Mouse (Mus musculus): ENCODE data around the gene Ywhag. TPM values are rescaled to one million over a fixed set of nuclear protein-coding genes. Genes with fewer than 3 reads are reported as not detected.
A peak's percentile ranks its signal among the peaks of the same experiment; 100 is the strongest.

Gene Ywhag
- total and polyA plus RNA-seq, 2 experiments from 2014 or later, result 286 to 867 TPM

DNA sequence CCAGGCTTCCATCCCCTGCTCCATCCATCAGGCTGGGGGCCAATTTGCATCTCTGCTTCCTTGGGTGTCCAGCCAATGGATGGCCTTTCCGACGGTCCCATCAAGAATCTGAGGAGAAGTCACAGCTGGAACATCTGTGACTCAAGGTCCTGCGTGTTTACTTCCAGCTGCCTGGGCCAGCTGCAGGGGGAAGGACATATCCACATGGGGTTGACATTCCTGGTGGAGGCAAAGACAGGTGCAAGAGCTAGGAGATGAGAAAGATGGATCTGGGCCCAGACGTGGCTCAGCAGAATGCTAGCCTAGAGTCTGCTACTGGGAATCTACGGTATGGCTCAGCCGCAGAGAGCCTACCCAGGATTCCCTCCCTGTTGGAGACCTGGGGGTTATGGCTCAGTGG lies 35.8 kb upstream of the Ywhag start:
- Histone ChIP-seq H3K4me1 (ENCODE audit: insufficient read depth) (no peaks in the 10 kb centered on the region; the same call in 1 of the 2 replicates), H3K9me3 (ENCODE audit: low read length) (no peaks in the 10 kb centered on the region), H3K4me2 (ENCODE audit: low read depth) (no peak overlapping the region), H3K27ac (ENCODE audit: low read depth, low read length) (no peak overlapping the region), H3K4me3 (ENCODE audit: low read depth, low read length) (no peak overlapping the region), H3K27me3 (ENCODE audit: insufficient read depth, low read length) (no peaks in the 10 kb centered on the region), H3K9ac (no peak overlapping the region), H3K36me3 (ENCODE audit: insufficient read depth) (no peaks in the 10 kb centered on the region)
- ATAC-seq, result no peak
- no peak for TF ChIP-seq CTCF (IDR thresholded peaks at IDR 0.05; ENCODE audit: low read depth)
- WGBS, result 85% methylated on average over 6 of the region's 6 CpGs
- no peak for DNase-seq

DNA sequence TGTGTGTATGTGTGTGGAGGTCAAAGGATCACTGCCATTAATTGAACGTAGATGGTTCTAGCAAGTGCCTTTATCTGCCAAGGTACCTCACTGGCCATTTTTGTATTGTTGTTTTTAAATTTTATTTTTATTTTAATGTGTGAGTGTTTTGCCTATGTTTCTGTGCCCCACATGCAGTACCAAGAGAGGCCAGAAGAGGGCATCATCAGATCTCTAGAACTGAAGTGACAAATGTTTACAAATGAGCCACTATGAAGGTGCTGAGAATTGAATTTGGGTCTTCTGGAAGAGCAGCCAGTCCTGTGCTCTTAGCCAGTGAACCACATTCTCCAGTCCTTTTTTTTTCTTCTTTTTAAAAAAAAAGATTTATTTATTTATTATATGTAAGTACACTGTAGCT lies 34.4 kb upstream of the Ywhag start:
- WGBS, result 75% methylated on average over 1 of the region's 1 CpGs
- H3K27me3 ChIP-seq (ENCODE audit: insufficient read depth, low read length), result no peaks in the 10 kb centered on the region
- peak; percentile 33 for DNase-seq

DNA sequence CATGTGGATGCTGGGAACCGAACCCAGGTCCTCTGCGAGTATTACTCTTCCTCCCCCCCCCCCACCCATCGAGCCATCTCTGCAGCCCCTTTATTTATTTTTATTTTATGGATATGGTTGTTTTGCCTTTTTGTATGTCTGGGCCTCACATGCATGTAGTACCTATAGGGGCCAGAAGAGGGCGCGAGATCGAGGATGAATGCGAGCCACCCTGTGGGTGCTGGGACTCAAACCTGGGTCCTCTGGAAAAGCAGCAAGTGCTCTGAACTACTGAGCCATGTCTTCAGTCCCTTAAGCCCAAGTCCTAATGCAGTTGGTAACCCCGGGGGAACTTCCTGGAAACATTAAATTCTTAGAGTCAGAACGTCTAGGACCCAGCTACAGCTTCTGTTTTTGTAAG lies 32.5 kb upstream of the Ywhag start:
- H3K9ac ChIP-seq, result no peak overlapping the region
- TF ChIP-seq CTCF (IDR thresholded peaks at IDR 0.05; ENCODE audit: low read depth), result 0 out of 2 replicates have a peak, but pooled peaks have one; percentile 27
- 64% methylated on average over 9 of the region's 9 CpGs for WGBS
- peaks cover 2% of the 10 kb centered on the region for H3K4me1 ChIP-seq (ENCODE audit: insufficient read depth)
- H3K9me3 ChIP-seq (ENCODE audit: low read length), result no peaks in the 10 kb centered on the region
- DNase-seq (no peak), ATAC-seq (no peak)
- no peak overlapping the region for H3K4me3 ChIP-seq (ENCODE audit: low read depth, low read length)
- no peaks in the 10 kb centered on the region for H3K27me3 ChIP-seq (ENCODE audit: insufficient read depth, low read length)
- no peak overlapping the region for H3K27ac ChIP-seq (ENCODE audit: low read depth, low read length)
- H3K36me3 ChIP-seq (ENCODE audit: insufficient read depth), result no peaks in the 10 kb centered on the region
- H3K4me2 ChIP-seq (ENCODE audit: low read depth), result no peak overlapping the region

More for the DNA sequence above, 34.4 kb upstream of the Ywhag start:
- peak; percentile 62 for TF ChIP-seq CTCF (IDR thresholded peaks at IDR 0.05; ENCODE audit: low read depth)
- Histone ChIP-seq H3K27ac (ENCODE audit: low read depth, low read length) (no peak overlapping the region), H3K9ac (no peak overlapping the region), H3K36me3 (ENCODE audit: insufficient read depth) (no peaks in the 10 kb centered on the region), H3K4me1 (ENCODE audit: insufficient read depth) (no peaks in the 10 kb centered on the region; the same call in 1 of the 2 replicates), H3K4me3 (ENCODE audit: low read depth, low read length) (no peak overlapping the region), H3K9me3 (ENCODE audit: low read length) (no peaks in the 10 kb centered on the region), H3K4me2 (ENCODE audit: low read depth) (no peak overlapping the region)
- no peak for ATAC-seq

DNA sequence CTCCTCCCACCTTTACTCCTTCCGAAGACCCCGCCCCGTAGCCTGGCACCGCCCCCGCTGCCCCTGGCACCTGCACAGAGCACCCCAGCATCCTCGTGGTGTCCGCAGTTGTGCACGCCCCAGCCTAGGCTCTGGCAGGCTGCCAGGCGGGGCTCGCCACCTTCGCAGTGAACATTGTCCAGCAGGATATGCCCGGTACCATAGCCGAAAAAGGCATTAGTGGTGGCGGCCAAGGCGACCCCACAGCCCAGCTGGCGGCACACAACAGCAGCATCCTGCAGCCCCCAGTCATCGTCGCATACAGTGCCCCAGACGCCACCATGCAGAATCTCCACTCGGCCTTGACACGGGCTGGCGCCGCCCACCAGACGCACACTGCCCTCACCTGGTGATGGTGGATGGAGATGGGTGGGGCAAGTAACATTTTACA lies 31.1 kb upstream of the Ywhag start:
- Histone ChIP-seq H3K4me3 (ENCODE audit: low read depth, low read length) (no peak overlapping the region), H3K27ac (ENCODE audit: low read depth, low read length) (no peak overlapping the region), H3K4me1 (ENCODE audit: insufficient read depth) (peaks cover 4% of the 10 kb centered on the region), H3K36me3 (ENCODE audit: insufficient read depth) (no peaks in the 10 kb centered on the region), H3K27me3 (ENCODE audit: insufficient read depth, low read length) (no peaks in the 10 kb centered on the region), H3K4me2 (ENCODE audit: low read depth) (peak overlapping the region; percentile 29), H3K9ac (no peak overlapping the region), H3K9me3 (ENCODE audit: low read length) (no peaks in the 10 kb centered on the region)
- no peak for TF ChIP-seq CTCF (IDR thresholded peaks at IDR 0.05; ENCODE audit: low read depth)
- 13% methylated on average over 24 of the region's 24 CpGs for WGBS
- ATAC-seq (no peak), DNase-seq (no peak)

- peak overlapping the region; percentile 50 for H3K4me3 ChIP-seq (ENCODE audit: low read depth, low read length)
These were observed 28.8 kb upstream of the Ywhag start for GRCm38 (mm10) chr5:135963280-135963627.

GRCm38 (mm10) chr5:135962492-135963279 lies 28.3 kb upstream of the Ywhag start:
- H3K9ac ChIP-seq, result peak overlapping the region; percentile 77
- peaks cover 4% of the 10 kb centered on the region for H3K4me1 ChIP-seq (ENCODE audit: insufficient read depth)
- no peaks in the 10 kb centered on the region for H3K9me3 ChIP-seq (ENCODE audit: low read length)
- peak overlapping the region; percentile 50 for H3K4me3 ChIP-seq (ENCODE audit: low read depth, low read length)
- DNase-seq, result peak; percentile 99
- H3K36me3 ChIP-seq (ENCODE audit: insufficient read depth), result no peaks in the 10 kb centered on the region
- H3K4me2 ChIP-seq (ENCODE audit: low read depth), result peak overlapping the region; percentile 84
- ATAC-seq, result peak; percentile 96
- H3K27me3 ChIP-seq (ENCODE audit: insufficient read depth, low read length), result no peaks in the 10 kb centered on the region
- peak; percentile 51 for TF ChIP-seq CTCF (IDR thresholded peaks at IDR 0.05; ENCODE audit: low read depth)
- H3K27ac ChIP-seq (ENCODE audit: low read depth, low read length), result peak overlapping the region; percentile 91
- whole genome bisulfite sequencing, result under 1% methylated on average over 64 of the region's 64 CpGs

More at GRCm38 (mm10) chr5:135963280-135963627, 28.8 kb upstream of the Ywhag start:
- TF ChIP-seq CTCF (IDR thresholded peaks at IDR 0.05; ENCODE audit: low read depth), result no peak
- Histone ChIP-seq H3K27me3 (ENCODE audit: insufficient read depth, low read length) (no peaks in the 10 kb centered on the region), H3K27ac (ENCODE audit: low read depth, low read length) (peak overlapping the region; percentile 91), H3K4me2 (ENCODE audit: low read depth) (peak overlapping the region; percentile 84), H3K9ac (peak overlapping the region; percentile 77), H3K9me3 (ENCODE audit: low read length) (no peaks in the 10 kb centered on the region), H3K4me1 (ENCODE audit: insufficient read depth) (peaks cover 4% of the 10 kb centered on the region), H3K36me3 (ENCODE audit: insufficient read depth) (no peaks in the 10 kb centered on the region)
- 5% methylated on average over 6 of the region's 6 CpGs for WGBS
- DNase-seq (peak; percentile 52), ATAC-seq (no peak)

DNA sequence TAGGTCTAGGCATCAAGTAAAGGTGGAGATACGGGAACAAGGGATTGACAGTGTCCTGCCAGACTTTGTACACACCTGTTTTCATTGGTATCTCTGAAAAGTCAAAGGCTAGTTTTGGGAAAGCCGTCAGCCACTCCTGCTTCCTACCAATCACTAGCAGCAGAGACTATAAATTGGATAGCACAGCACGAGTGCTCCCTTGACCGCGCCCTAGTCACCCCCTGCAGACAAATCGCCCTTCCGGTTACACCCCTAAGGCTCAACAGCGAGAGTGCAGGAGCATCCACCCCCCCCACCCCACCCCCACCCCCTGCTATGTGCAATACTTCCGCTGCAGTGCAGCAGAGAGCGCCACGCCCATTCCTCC lies 27.7 kb upstream of the Ywhag start:
- no peaks in the 10 kb centered on the region for H3K27me3 ChIP-seq (ENCODE audit: insufficient read depth, low read length)
- peaks cover 4% of the 10 kb centered on the region for H3K4me1 ChIP-seq (ENCODE audit: insufficient read depth)
- no peak for TF ChIP-seq CTCF (IDR thresholded peaks at IDR 0.05; ENCODE audit: low read depth)
- under 1% methylated on average over 11 of the region's 11 CpGs for WGBS
- H3K9me3 ChIP-seq (ENCODE audit: low read length), result no peaks in the 10 kb centered on the region
- ATAC-seq (no peak), DNase-seq (no peak)
- peak overlapping the region; percentile 80 for H3K27ac ChIP-seq (ENCODE audit: low read depth, low read length)
- peak overlapping the region; percentile 50 for H3K4me3 ChIP-seq (ENCODE audit: low read depth, low read length)
- H3K9ac ChIP-seq, result peak overlapping the region; percentile 77
- peak overlapping the region; percentile 84 for H3K4me2 ChIP-seq (ENCODE audit: low read depth)
- no peaks in the 10 kb centered on the region for H3K36me3 ChIP-seq (ENCODE audit: insufficient read depth)
